Mouse (Mus musculus) CD4-positive, CD25-positive, alpha-beta regulatory T cell, adult 4 months (primary cell): ENCODE data around the gene Ercc1. TPM values are rescaled to one million over a fixed set of nuclear protein-coding genes. Genes with fewer than 3 reads are reported as not detected.
A peak's percentile ranks its signal among the peaks of the same experiment; 100 is the strongest.

Experiments
- ATAC-seq: one replicate; pipeline ENCODE4 v1.8.0; 2017
- polyA plus RNA-seq, 2 experiments: library from polyadenylated mRNA; unstranded; fragments of 100-300 nt; shearing (Covaris generic); gene quantifications; one replicate each; pipeline ENCODE4 v1.2.1; 2017

The Ercc1 gene
- polyA plus RNA-seq = 10 to 100 TPM; 71.2 to 78.1 TPM

DNA sequence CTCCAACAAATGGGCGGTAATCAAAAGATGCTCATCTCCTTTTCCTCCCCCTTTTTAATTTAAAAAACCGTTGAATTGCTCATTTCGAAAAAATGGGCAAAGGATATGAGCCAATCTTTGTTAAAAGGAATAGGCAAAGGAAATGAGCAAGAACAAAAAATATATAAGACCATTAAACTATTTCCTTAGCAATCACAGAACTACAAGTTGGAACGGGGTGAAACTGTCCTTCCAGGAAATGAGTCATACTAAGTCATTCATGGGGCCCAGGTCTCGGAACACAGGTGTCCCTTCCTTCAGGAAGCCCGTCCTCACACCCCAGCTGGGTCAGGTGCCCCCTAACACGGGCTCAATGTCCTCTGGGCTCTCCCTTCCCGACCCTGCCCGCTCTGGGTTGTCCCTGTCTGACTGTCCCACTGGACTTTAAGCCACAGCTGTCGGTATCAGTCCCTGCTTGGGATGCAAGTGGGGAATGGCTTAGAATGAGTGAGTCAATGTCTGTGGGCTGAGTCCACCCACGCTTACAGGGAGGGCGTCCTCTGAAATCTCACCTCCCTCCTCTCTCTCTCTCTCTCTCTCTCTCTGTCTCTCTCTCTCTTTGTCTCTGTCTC, at the start of gene Ercc1:
Gene Ercc1, plus strand, starts transcription at position 542 of the 611 bp plus-strand sequence.
- peak; percentile 19 for ATAC-seq

- ATAC-seq = peak; percentile 80
These were observed 48.9 kb upstream of the Ercc1 start for GRCm38 (mm10) chr7:19295503-19296185.

GRCm38 (mm10) chr7:19297034-19297433, 47.5 kb upstream of the Ercc1 start:
- no peak for ATAC-seq

GRCm38 (mm10) chr7:19297794-19298193, 46.8 kb upstream of the Ercc1 start:
- ATAC-seq = no peak

GRCm38 (mm10) chr7:19299194-19299593, 45.4 kb upstream of the Ercc1 start:
- no peak for ATAC-seq

DNA sequence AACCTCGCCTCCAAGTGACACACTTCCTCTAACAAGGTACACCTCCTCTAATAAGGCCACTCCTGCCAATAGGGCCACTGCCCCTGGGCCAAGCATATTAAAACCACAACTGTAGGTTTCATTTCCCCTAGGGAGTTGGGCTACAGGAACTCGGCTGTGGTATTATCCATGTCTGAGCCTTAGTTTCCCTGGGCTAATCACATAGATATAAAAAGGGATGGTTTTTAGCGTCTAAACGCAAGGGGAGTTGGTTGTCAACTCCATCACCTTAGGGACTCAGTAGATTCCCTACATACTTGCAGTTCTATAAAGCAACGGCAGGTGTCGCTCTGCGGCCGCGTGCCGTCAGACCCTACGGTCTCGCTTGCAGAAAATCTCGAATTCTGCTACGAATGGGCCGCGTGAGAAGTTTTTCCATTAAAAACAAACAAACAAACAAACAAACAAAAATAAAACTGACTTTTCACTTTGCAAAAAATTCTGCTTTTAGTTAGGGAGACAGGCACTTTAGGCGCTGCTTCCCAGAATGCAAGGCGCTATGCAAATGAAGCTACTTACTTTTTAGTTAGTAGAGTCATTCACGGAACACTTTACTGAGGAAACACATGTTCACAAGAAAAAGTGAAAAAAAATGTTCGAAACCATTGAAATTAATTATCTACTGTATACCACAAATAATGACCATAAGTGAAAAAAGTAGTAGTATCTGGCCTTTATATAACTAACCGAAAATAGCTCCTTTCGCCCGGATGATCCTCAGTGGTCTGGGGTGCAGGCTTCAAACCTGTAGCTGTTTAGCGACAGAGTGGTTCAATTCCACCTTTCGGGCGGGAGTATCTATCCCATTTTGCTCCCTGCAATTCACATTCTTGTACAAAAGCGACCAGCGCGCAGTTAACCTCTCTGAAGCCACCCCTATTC, 43.8 kb upstream of the Ercc1 start:
- ATAC-seq = peak; percentile 69

DNA sequence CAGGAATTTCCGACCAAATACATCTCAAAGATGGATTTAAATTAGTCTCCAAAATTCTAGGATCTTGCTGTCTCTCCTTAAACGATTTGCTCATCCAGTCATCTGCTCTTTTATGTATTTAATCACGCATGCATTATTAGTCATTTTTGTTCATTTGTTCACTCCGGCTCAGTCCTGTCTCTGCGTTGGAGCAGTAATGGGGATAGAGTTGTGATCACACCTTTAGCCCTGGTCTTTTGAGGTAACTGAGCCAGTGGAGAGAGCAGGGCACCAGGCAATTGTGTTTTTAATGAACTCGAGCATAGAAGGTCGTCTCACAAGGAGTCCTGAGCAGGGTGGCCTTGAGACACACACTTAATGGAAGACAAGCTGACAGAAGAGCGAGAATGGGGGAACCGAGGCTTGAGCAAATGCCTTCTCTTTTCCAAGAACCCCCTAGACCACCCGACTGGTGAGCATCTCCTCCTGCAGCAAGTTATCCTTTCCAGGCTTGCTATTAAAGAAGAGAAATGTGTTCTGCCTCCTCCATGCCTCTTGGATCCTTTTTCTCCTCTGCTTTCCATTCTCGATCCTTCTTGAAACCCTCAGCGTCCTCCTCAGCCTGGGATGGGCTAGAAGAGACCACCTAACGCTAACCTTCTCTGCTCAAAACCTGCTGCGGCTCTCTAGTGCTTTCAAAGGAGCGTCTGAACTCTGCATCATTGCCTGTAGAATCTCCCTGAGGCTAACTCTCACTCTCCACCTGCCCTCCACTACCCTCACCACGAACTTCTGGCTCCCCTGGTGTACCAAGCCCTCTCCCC, 42.9 kb upstream of the Ercc1 start:
- no peak for ATAC-seq

DNA sequence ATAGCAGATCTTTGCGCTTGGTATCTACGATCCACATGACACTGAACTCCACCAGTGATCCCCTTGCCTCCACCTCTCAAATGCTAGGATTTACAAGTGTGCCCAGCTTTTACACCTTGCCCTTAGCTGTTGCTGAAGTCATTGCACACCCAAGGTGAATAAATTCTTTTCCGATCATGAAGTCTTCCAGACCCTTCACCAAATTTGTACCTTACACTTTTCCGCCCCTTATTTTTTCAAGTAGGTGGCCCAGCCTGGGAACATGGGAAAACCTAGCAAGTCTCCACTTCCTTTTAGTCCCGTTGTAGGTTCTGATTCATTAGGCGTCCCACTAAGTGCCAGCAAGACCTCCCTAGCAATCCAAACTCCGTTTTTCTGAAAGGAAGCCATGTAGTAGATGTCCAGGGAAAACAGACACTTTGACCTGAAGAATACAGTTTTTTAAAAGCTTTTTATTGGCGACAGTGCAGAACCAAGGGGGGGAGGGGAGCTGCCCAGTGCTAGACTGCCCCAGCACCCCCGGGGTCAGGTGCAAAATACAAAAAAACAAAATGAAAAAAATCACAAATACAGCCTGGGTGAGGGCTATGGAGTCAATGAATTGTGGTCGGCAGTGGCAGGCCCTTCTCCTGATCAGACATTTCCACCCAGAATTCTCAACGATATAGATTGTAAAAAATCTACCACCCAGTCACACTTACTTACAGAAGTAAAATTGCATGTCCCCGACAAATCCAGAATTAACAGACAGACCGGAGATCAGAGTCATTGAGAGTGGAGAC, 42.1 kb upstream of the Ercc1 start:
- ATAC-seq = no peak

DNA sequence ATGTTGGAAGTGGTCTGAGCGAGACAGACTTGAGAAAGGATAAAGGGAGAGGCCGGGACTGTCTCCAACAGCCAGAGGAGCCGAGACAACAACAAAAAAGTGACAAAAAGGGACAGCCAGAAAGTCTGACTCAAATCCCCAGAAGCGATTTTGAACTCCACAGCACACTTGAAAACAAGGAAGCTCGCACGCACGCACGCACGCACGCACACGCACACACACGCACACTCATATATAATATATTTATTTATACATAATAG, 41.6 kb upstream of the Ercc1 start:
- no peak for ATAC-seq

DNA sequence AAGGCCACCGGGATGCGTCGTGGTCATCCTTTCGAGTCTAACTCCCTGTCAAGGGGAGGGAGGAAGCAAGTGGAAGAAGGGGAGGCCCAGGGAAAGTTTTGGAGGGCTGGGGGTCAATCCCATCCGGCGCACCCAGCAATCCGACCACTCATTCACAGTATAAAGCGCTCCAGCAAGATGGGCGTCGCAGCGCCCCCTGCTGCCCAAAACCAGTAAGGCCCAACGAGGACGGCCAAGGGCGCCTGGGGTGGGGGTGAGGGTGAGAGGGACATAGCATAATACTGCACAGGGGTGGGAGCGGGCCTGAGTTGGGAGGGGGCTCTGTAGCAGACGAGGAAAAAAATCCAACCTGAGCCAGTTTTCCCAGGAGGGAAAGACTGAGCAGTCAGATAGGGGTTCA, 40.8 kb upstream of the Ercc1 start:
- peak; percentile 28 for ATAC-seq

DNA sequence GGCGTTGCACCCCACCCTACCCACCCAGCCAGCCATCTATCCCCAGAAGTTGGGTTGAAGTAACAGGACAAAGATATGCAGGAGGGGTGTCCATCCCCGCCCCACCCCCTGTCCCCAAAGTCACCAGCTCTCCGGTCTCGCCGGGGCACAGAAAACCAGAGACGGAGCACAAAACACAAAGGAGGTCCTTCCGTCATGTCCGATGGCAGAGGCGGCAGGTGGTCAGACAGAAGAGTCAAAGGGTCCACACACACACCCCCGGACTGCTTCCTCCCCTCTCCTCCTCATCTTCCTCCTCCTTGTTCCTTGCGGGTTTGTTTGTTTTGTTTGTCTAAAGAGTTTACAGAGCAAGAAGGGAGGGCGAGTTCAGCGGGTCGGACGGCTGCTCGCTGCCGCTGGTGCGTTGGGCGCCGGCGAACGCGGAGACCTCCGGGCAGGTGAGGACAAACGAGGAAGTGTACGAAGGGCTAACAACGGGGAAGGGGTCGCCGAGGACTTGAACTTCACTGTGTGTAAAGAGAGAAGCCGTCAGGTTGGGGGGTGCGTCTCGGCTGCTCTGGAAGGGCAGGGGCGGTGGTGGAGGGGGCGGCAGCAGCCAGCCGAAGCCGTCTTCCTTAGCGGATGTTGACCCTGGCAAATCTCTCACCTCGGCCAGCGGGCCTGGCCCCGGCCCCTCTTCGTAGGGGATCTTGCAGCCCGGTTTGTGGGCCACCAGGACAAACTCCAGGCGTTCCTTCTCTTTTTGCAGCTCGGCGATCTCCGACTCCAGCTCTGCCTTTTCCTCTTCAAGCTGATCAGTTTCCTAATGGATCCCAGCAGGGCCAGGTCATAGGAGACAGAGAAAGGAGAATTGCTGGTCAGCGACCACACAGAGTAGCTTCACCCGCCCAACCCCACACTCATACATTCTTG, 39.8 kb upstream of the Ercc1 start:
- no peak for ATAC-seq

- ATAC-seq = no peak
These were observed 39.2 kb upstream of the Ercc1 start for GRCm38 (mm10) chr7:19305413-19305735.

DNA sequence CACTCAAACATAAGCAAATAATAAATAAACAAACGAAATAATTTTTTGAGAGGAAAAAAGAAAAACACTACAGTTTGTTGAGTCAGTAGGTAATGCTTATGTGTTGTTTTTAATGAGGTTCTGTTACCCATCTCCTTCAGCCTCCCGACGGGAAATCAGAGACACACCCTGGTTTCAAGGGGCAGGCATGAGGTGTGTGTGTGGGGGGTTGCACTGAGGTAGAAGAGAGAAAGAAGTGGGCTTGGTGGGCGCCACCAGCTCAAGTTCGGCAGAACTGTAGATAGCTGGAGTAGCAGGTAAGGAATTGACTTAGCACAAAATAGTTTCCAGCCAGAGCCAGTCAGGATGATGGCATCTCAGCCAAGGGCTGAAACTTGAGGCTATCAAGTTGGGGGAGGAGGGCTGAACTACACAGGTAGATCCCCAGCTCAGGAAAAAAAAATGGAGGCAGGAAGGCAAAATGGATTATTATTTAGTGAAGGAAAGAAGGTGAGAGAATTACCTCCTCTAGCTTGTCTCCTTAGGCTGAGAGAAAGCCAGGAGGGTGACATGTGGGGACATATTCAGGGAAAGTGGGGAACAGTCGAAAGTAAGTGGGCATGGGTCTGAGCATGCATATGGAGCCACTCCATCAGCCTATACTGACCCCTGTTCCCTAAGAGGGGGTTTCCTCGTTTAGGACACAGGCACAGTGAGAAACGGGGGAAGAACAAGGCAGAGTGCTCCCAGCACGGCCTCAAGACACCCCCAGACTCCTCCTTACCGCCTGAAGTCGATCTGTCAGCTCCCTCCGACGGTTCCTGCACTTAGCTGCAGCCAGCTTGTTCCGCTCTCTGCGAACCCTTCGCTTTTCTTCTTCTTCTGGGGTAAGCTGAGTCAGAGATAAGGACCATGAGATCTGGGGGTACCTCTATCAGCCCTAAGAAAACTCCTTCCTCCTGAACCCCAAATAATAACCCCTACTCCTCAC, 38.5 kb upstream of the Ercc1 start:
- no peak for ATAC-seq

GRCm38 (mm10) chr7:19306819-19307738, 37.5 kb upstream of the Ercc1 start:
- ATAC-seq = no peak

DNA sequence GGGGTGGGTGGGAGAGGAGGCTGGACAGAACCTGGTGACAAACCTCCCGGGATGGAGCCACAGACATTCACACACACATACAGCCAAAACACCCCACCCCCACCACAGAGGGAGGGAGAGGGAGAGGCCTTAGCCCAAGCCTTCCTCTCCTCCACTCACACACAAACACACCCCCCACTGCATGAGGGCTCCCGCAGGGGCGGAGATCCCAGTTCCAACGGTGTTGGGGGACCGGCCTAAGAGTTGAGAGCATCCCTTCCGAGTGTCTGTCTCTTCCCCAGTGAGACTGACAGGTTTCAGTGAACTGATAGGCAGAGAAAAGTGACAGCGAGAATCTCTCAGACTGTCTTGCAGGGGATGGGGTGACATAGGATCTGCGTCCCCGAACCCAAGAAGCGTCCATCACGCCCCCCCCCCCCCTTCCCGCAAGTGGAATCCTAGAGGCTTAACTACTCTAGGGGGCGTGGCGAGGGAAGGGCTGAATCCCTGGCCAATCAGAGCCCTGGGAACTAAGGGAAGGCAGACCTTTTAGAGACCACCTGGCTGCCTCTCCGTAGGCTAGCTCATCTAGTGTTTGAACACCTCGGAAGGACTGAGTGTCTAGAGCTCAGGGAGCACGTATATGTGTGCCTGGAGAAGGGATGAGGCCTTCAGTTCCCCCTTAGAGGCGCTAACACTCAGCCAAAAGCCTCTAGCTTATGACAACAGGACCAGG, 36.7 kb upstream of the Ercc1 start:
- ATAC-seq = peak; percentile 25

- peak; percentile 77 for ATAC-seq
These were observed 35.9 kb upstream of the Ercc1 start for GRCm38 (mm10) chr7:19308454-19309277.

- ATAC-seq = no peak
These were observed 35.2 kb upstream of the Ercc1 start for GRCm38 (mm10) chr7:19309278-19309883.
